Mouse (Mus musculus) liver, postnatal 0 days (tissue): ENCODE results near the gene Slc25a20.

Source experiments
- CTCF ChIP-seq: sonication (generic); IDR thresholded peaks from 2 replicates; pipeline ENCODE4 v1.5.1; 2016; ENCODE audit warnings: antibody characterized with exemption, low read depth
- EP300 ChIP-seq: IDR thresholded peaks from 2 replicates; pipeline ENCODE4 v1.6.1; 2016; ENCODE audit warnings: antibody characterized with exemption, low read depth, mild to moderate bottlenecking

DNA sequence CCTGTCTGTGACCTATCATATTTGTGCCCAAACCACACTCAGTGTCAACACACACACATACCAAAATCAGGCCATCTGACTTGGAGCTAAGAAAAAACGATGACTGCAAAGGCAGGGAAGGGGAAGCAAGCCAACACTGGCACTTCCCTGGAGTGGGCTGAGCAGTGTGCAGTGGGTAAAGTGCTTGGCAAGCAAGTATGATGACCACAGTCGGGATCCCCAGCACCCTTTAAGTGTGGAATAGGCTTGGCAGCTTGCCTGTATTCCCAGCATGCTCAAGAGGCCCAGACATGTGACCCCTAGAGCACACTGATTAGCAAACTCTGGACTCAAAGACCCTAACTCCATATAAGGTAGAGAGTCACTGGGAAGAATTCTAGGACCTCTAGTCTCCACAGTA is 35.4 kb upstream of the Slc25a20 start:
- no peak for TF ChIP-seq CTCF
- no peak for TF ChIP-seq EP300
